Mouse (Mus musculus): Measurements from ENCODE around the gene Tcea2. TPM values are rescaled to one million over a fixed set of nuclear protein-coding genes. Genes with fewer than 3 reads are reported as not detected.

Tcea2 gene
- 10 to 100 TPM in 1 of 2 experiments, 1 to 10 TPM in 1; 8.8 to 11.2 TPM for total RNA-seq (2023)

GRCm38 (mm10) chr2:181679951-181680715, at the start of gene Tcea2:
Gene Tcea2, plus strand, starts transcription at chr2:181680310.

GRCm38 (mm10) chr2:181656734-181657133, 23.4 kb upstream of the Tcea2 start, which contains the start of gene Gm29797:
Gene Gm29797, plus strand, starts transcription at chr2:181657034.

GRCm38 (mm10) chr2:181671326-181671725, 8.8 kb upstream of the Tcea2 start, which contains the start of gene Sox18:
Gene Sox18, minus strand, starts transcription at chr2:181671640.

GRCm38 (mm10) chr2:181693339-181694280, 13.5 kb downstream of the Tcea2 start, which contains the start of gene Rgs19:
Gene Rgs19, minus strand, starts transcription at chr2:181693977.

GRCm38 (mm10) chr2:181698241-181698640, 18.1 kb downstream of the Tcea2 start, which contains the start of gene Lkaaear1:
Gene Lkaaear1, minus strand, starts transcription at chr2:181698442.

GRCm38 (mm10) chr2:181714903-181715326, 34.8 kb downstream of the Tcea2 start, which contains the start of gene Oprl1:
Gene Oprl1, plus strand, starts transcription at chr2:181715016.

Other genes with a start within 250 kb of the Tcea2 start
- gene Zbtb46, start 220.9 kb upstream of the Tcea2 start, total RNA-seq (2023), result 1 to 10 TPM; 6.2 to 8.5 TPM
- not detected for gene Abhd16b, start 187.1 kb upstream of the Tcea2 start, total RNA-seq (2023)
- 10 to 100 TPM; 77.9 to 80.4 TPM for gene Tpd52l2, start 183.2 kb upstream of the Tcea2 start, total RNA-seq (2023)
- gene Dnajc5, start 159.8 kb upstream of the Tcea2 start, total RNA-seq (2023), result 10 to 100 TPM; 93.9 to 98.2 TPM
- 100 to 1,000 TPM; 126 to 127 TPM for gene Uckl1, start 95.4 kb upstream of the Tcea2 start, total RNA-seq (2023)
- 10 to 100 TPM; 37.5 to 42.1 TPM for gene Prpf6, start 88.4 kb upstream of the Tcea2 start, total RNA-seq (2023)
- 10 to 100 TPM; 15.1 to 18.4 TPM for gene Zfp512b, start 87.5 kb upstream of the Tcea2 start, total RNA-seq (2023)
- 1 to 10 TPM; 2.2 to 3.5 TPM for gene Samd10, start 81.1 kb upstream of the Tcea2 start, total RNA-seq (2023)
- not detected for gene Gm29797, start 23.3 kb upstream of the Tcea2 start, total RNA-seq (2023)
- gene Sox18, start 8.7 kb upstream of the Tcea2 start, total RNA-seq (2023), result not detected
- gene Rgs19, start 13.7 kb downstream of the Tcea2 start, total RNA-seq (2023), result 100 to 1,000 TPM; 177 to 199 TPM
- not detected for gene Lkaaear1, start 18.1 kb downstream of the Tcea2 start, total RNA-seq (2023)
- 1 to 10 TPM in 1 of 2 experiments, not detected in 1; 1.3 TPM for gene Oprl1, start 34.7 kb downstream of the Tcea2 start, total RNA-seq (2023)
- gene Myt1, start 83.0 kb downstream of the Tcea2 start, total RNA-seq (2023), result not detected
- gene Pcmtd2, start 157.5 kb downstream of the Tcea2 start, total RNA-seq (2023), result 10 to 100 TPM; 28.6 to 34.6 TPM
- 1 to 10 TPM; 7.0 to 9.9 TPM for gene Polr3k, start 184.0 kb downstream of the Tcea2 start, total RNA-seq (2023)